Mouse (Mus musculus) cortical plate, adult 2 months (tissue): Measurements from ENCODE around the gene Rev1. TPM values are rescaled to one million over a fixed set of nuclear protein-coding genes. Genes with fewer than 3 reads are reported as not detected.

Experiments used
- H3K27ac ChIP-seq: fragments of 200-500 bp; 2 replicates; pipeline ENCODE4 v1.5.1; 2012; ENCODE audit warnings: low read length, control low read depth, inconsistent platforms; ENCODE audit not compliant: insufficient read depth
- H3K4me1 ChIP-seq: fragments of 200-500 bp; 2 replicates; pipeline ENCODE4 v1.6.1; 2011; ENCODE audit warnings: low read length; ENCODE audit not compliant: control insufficient read depth, insufficient read depth
- H3K4me3 ChIP-seq: fragments of 200-500 bp; 2 replicates; pipeline ENCODE4 v1.5.1; 2011; ENCODE audit warnings: mild to moderate bottlenecking, low read length, control low read depth; ENCODE audit not compliant: insufficient read depth
- CTCF ChIP-seq: fragments of 200-500 bp; IDR thresholded peaks from 2 replicates; pipeline ENCODE4 v1.5.1; 2011; ENCODE audit warnings: mild to moderate bottlenecking, control low read depth, low read length; ENCODE audit not compliant: insufficient read depth; ENCODE audit errors: extremely low read depth
- POLR2A ChIP-seq: fragments of 200-500 bp; IDR thresholded peaks from 2 replicates; pipeline ENCODE4 v1.6.1; 2011; ENCODE audit warnings: mild to moderate bottlenecking, low read length, control low read depth; ENCODE audit not compliant: insufficient read depth; ENCODE audit errors: extremely low read depth
- polyA plus RNA-seq: library from polyadenylated mRNA; depleted of rRNA; stranded (reverse); fragments of >200 nt; gene quantifications from 2 replicates; pipeline ENCODE4 v1.2.3, GENCODE M21; 2012

The Rev1 gene
- polyA plus RNA-seq, 1 experiment: 25.2 TPM

GRCm38 (mm10) chr1:38132942-38133341 lies 3.3 kb upstream of the Rev1 start:
- TF ChIP-seq POLR2A: no peak
- no peak for TF ChIP-seq CTCF
- H3K4me1 ChIP-seq: no peaks in the 10 kb centered on the region; the same call in 1 of the 2 replicates
- H3K4me3 ChIP-seq: no peak overlapping the region
- no peak overlapping the region for H3K27ac ChIP-seq

DNA sequence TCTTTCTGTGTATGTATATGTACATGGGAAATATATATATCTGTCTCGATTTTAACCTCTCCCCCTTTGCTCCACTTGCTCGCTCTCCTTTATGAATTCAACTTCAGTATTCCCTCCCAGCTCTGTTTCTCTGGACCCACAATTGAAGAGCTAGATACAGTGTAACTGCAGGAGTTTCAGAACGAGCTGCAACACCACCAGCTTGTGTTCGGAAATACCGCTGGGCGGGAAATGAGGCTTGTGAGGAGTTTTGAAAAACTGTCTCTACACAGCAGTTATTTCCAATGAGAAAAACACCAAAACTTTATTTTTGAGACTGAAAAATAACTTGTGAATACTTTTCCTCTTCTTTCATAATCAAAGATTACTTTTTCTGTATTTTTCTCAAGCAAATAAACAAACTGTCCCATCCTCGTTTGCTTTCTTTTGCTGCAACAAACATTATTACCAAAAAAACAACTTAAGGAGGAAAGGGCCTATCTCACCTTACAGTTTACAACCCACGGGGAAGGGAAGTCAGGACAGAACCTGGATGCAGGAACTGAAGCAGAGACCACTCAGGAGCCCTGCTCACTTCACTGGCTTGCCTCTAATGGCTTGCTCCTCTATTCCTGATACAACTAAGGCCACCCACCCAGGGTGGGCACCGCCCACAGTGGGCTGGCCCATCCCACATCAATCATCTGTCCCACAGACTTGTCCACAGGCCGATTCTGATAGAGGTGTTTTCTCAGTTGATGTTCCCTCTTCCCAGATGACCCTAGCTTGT lies 1.3 kb upstream of the Rev1 start:
- Histone ChIP-seq H3K27ac (no peak overlapping the region), H3K4me1 (peaks cover 1% of the 10 kb centered on the region; the same call in 1 of the 2 replicates), H3K4me3 (no peak overlapping the region)
- TF ChIP-seq CTCF: no peak
- TF ChIP-seq POLR2A: no peak

DNA sequence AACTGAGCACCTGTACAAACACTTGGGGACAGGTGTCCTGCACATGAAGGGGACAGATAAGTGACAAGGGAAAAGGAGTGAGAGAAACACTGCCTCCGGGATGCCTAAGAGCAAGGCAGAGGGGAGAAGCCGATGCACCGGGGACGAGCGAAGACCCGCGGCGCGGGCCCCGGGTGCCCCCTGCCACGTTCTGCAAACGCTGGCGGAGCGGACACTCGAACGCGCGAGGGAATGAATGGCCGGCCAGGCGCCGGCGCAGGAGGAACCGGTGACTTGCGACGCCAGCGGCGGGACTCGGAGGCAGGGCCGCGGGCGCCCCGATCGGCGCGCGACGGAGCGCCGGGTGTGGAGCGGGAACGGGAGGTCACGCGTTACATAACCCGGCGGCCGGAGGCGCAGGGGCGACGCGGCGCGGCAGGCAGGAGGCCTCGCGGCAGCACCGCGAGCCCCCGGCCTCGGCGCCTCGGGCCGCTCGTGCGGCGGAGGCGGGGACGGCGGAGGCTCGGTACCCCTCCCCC lies 623 bp downstream of the Rev1 start:
- TF ChIP-seq POLR2A (no peak), CTCF (no peak)

GRCm38 (mm10) chr1:38127036-38127435 lies 2.6 kb downstream of the Rev1 start:
- Histone ChIP-seq H3K27ac (no peak overlapping the region), H3K4me1 (peaks cover 1% of the 10 kb centered on the region; the same call in 1 of the 2 replicates), H3K4me3 (no peak overlapping the region)
- TF ChIP-seq CTCF: no peak
- no peak for TF ChIP-seq POLR2A

More for the DNA sequence above, 623 bp downstream of the Rev1 start:
- Histone ChIP-seq H3K4me1 (peaks cover 1% of the 10 kb centered on the region; the same call in 1 of the 2 replicates), H3K27ac (peak overlapping the region; percentile 98), H3K4me3 (peak overlapping the region; percentile 50)

DNA sequence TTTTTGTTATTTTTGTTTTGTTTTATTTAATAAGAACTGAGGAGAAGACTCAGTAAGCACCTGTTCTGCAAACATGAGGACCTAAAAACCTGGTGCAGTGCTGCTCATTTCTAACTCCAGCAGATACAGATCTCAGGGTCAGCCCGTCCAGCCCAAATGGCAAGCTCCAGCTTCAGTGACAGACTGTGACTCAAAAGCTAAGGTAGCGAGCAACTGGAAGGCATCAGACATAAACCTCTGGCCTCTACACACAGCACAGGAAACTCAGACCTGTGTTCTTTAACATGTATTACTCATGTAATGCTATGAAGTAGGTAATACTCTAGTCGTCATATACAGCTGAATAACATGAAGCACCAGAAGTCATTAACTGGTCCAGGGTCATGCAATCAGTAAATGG lies 3.2 kb downstream of the Rev1 start:
- Histone ChIP-seq H3K27ac (no peak overlapping the region), H3K4me1 (peaks cover 1% of the 10 kb centered on the region; the same call in 1 of the 2 replicates), H3K4me3 (no peak overlapping the region)
- TF ChIP-seq CTCF (no peak), POLR2A (no peak)

- no peak for TF ChIP-seq POLR2A
- TF ChIP-seq CTCF: no peak
- Histone ChIP-seq H3K4me1 (peaks cover 1% of the 10 kb centered on the region; the same call in 1 of the 2 replicates), H3K27ac (no peak overlapping the region), H3K4me3 (no peak overlapping the region)
Measured at GRCm38 (mm10) chr1:38124261-38124660, 5.3 kb downstream of the Rev1 start.

GRCm38 (mm10) chr1:38120877-38121276 lies 8.7 kb downstream of the Rev1 start:
- Histone ChIP-seq H3K4me3 (no peak overlapping the region), H3K4me1 (peaks cover 2% of the 10 kb centered on the region), H3K27ac (no peak overlapping the region)
- TF ChIP-seq CTCF: no peak
- no peak for TF ChIP-seq POLR2A

DNA sequence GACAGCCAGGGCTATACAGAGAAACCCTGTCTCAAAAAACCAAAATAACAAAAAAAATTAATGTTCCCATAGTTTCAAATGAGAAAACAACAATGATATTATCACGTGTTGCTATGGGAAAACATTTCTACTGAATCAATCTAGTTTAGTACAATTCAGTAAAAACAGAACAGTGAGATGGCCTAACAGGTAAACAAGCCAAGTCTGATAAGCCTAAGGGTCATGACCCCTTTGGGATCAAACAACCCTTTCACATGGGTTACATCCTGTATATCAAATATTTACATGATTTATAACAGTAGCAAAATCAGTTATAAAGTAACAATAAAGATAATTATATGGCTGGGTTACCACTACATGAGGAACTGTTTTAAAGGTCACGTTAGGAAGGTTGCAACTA lies 11.0 kb downstream of the Rev1 start:
- peaks cover 2% of the 10 kb centered on the region for H3K4me1 ChIP-seq
- TF ChIP-seq CTCF (no peak), POLR2A (no peak)
- no peak overlapping the region for H3K4me3 ChIP-seq
- no peak overlapping the region for H3K27ac ChIP-seq

GRCm38 (mm10) chr1:38109786-38110185 lies 19.8 kb downstream of the Rev1 start:
- no peaks in the 10 kb centered on the region for H3K4me1 ChIP-seq
- H3K4me3 ChIP-seq: no peak overlapping the region
- TF ChIP-seq CTCF: no peak
- TF ChIP-seq POLR2A: no peak
- no peak overlapping the region for H3K27ac ChIP-seq

DNA sequence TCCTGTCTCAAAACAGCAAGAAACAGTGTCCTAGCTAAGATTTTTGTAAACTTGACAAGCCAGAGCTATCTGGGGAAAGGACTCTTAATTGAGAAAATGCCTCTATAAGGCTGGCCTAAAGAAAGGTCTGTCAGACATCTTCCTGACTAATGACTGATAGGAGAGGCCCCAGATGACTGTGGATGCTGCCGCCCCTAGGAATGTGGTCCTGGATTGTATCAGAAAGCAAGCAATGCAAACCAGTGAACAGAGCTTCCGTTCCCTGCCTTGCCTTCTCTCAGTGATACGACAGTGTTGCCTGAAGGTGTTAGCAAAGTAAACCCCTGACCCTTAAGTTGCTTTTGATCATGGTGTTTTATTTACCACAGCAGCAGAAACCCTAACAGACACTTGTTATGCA lies 25.8 kb downstream of the Rev1 start:
- no peak overlapping the region for H3K4me3 ChIP-seq
- no peak for TF ChIP-seq CTCF
- no peak for TF ChIP-seq POLR2A
- H3K27ac ChIP-seq: no peak overlapping the region
- H3K4me1 ChIP-seq: no peaks in the 10 kb centered on the region
